Mouse (Mus musculus) embryonic facial prominence, embryonic 14.5 days (tissue): ENCODE measurements at regions not wholly inside any gene's neighbourhood (a gene's known extent, or its start where the extent isn't known, plus 50 kb on each side); places are given as distances from the start of the nearest gene placed in this dataset.

Source experiments
- ATAC-seq: fragments of 200-750 bp; cut with Nextera tagmentation; 2 replicates; pipeline ENCODE4 v1.8.0; 2017; ENCODE audit warnings: low read depth, moderate number of reproducible peaks, moderate TSS enrichment
- DNase-seq: peaks from one replicate; pipeline ENCODE4 v3.0.0-alpha.2; 2015; ENCODE audit warnings: low spot score
- H3K27ac ChIP-seq: fragments of 300-500 bp; sonication (generic); replicated peaks from 2 replicates; pipeline ENCODE4 v1.5.1; 2014; ENCODE audit warnings: low read depth, mild to moderate bottlenecking, low read length, moderate library complexity
- H3K27me3 ChIP-seq: fragments of 300-500 bp; sonication (generic); replicated peaks from 2 replicates; pipeline ENCODE4 v1.6.1; 2014; ENCODE audit warnings: low read length; ENCODE audit not compliant: control insufficient read depth, insufficient read depth
- H3K36me3 ChIP-seq: fragments of 300-500 bp; sonication (generic); 2 replicates; pipeline ENCODE4 v1.6.1; 2014; ENCODE audit warnings: low read length, mixed read lengths; ENCODE audit not compliant: control insufficient read depth, insufficient read depth
- H3K4me1 ChIP-seq: fragments of 300-500 bp; sonication (generic); 2 replicates; pipeline ENCODE4 v1.6.1; 2014; ENCODE audit warnings: antibody characterized with exemption, low read length; ENCODE audit not compliant: control insufficient read depth, insufficient read depth
- H3K4me2 ChIP-seq: fragments of 300-500 bp; sonication (generic); 2 replicates; pipeline ENCODE4 v1.6.1; 2014; ENCODE audit warnings: low read depth, mild to moderate bottlenecking, low read length, moderate library complexity, mixed read lengths
- H3K4me3 ChIP-seq: fragments of 300-500 bp; sonication (generic); 2 replicates; pipeline ENCODE4 v1.5.1; 2014; ENCODE audit warnings: low read depth, mild to moderate bottlenecking, low read length
- H3K9ac ChIP-seq: fragments of 300-500 bp; sonication (generic); 2 replicates; pipeline ENCODE4 v1.6.1; 2014; ENCODE audit warnings: low read depth, mild to moderate bottlenecking, low read length, moderate library complexity, mixed read lengths
- H3K9me3 ChIP-seq: fragments of 300-500 bp; sonication (generic); 2 replicates; pipeline ENCODE4 v1.6.1; 2016; ENCODE audit warnings: low read length; ENCODE audit not compliant: control insufficient read depth
- WGBS: fragments of 180-500 bp; shearing (Covaris S2); extraction: QIAGEN DNeasy Blood & Tissue Kit; methylation state at CpG from one replicate; pipeline ENCODE4 v1.1.7; 2014; 5-methylcytosine and 5-hydroxymethylcytosine counted together

GRCm38 (mm10) chr14:71189360-71189759 lies 589.7 kb upstream of the Fam160b2 start:
- no peak overlapping the region for H3K27ac ChIP-seq
- DNase-seq (no peak), ATAC-seq (no peak)
- H3K9me3 ChIP-seq = no peaks in the 10 kb centered on the region
- H3K4me2 ChIP-seq = no peak overlapping the region
- H3K4me3 ChIP-seq = no peak overlapping the region
- H3K9ac ChIP-seq = no peak overlapping the region
- H3K36me3 ChIP-seq = no peaks in the 10 kb centered on the region
- no peaks in the 10 kb centered on the region for H3K4me1 ChIP-seq
- 60% methylated on average over 2 of the region's 2 CpGs for WGBS
- no peaks in the 10 kb centered on the region for H3K27me3 ChIP-seq

GRCm38 (mm10) chr14:71177341-71177740 lies 577.7 kb upstream of the Fam160b2 start:
- no peaks in the 10 kb centered on the region for H3K9me3 ChIP-seq
- 0 out of 2 replicates have a peak, but pooled peaks cover 4% of the 10 kb centered on the region for H3K4me1 ChIP-seq
- ATAC-seq (no peak), DNase-seq (peak; percentile 43)
- H3K4me2 ChIP-seq = no peak overlapping the region
- no peak overlapping the region for H3K4me3 ChIP-seq
- H3K36me3 ChIP-seq = no peaks in the 10 kb centered on the region
- H3K27me3 ChIP-seq = no peaks in the 10 kb centered on the region
- H3K9ac ChIP-seq = no peak overlapping the region
- H3K27ac ChIP-seq = no peak overlapping the region
- WGBS = 61% methylated on average over 6 of the region's 6 CpGs

GRCm38 (mm10) chr14:71174175-71174574 lies 574.5 kb upstream of the Fam160b2 start:
- no peaks in the 10 kb centered on the region for H3K36me3 ChIP-seq
- no peak for DNase-seq

GRCm38 (mm10) chr14:71159556-71159955 lies 559.9 kb upstream of the Fam160b2 start:
- no peak overlapping the region for H3K4me2 ChIP-seq
- no peaks in the 10 kb centered on the region for H3K9me3 ChIP-seq
- no peaks in the 10 kb centered on the region for H3K4me1 ChIP-seq
- H3K4me3 ChIP-seq = no peak overlapping the region
- no peak overlapping the region for H3K9ac ChIP-seq
- 61% methylated on average over 2 of the region's 2 CpGs for WGBS
- H3K36me3 ChIP-seq = no peaks in the 10 kb centered on the region
- ATAC-seq (no peak), DNase-seq (peak; percentile 60)
- no peak overlapping the region for H3K27ac ChIP-seq
- H3K27me3 ChIP-seq = no peaks in the 10 kb centered on the region

More at GRCm38 (mm10) chr14:71174175-71174574, 574.5 kb upstream of the Fam160b2 start:
- Histone ChIP-seq H3K27ac (no peak overlapping the region), H3K4me2 (no peak overlapping the region), H3K27me3 (no peaks in the 10 kb centered on the region), H3K9ac (no peak overlapping the region), H3K4me3 (no peak overlapping the region), H3K4me1 (0 out of 2 replicates have a peak, but pooled peaks cover 4% of the 10 kb centered on the region), H3K9me3 (no peaks in the 10 kb centered on the region)
- WGBS = 80% methylated on average over 2 of the region's 2 CpGs
- ATAC-seq = no peak

- no peak overlapping the region for H3K4me3 ChIP-seq
- H3K27me3 ChIP-seq = no peaks in the 10 kb centered on the region
- no peak for DNase-seq
- no peak overlapping the region for H3K27ac ChIP-seq
- H3K9me3 ChIP-seq = peaks cover 3% of the 10 kb centered on the region; the same call in 1 of the 2 replicates
- H3K36me3 ChIP-seq = no peaks in the 10 kb centered on the region
- H3K9ac ChIP-seq = no peak overlapping the region
- H3K4me2 ChIP-seq = no peak overlapping the region
- ATAC-seq = no peak
- WGBS = 100% methylated on average over 1 of the region's 1 CpGs
- H3K4me1 ChIP-seq = no peaks in the 10 kb centered on the region
Measured at GRCm38 (mm10) chr14:71142465-71142864, 542.8 kb upstream of the Fam160b2 start.

GRCm38 (mm10) chr14:71129771-71130211 lies 530.2 kb upstream of the Fam160b2 start:
- H3K4me2 ChIP-seq = no peak overlapping the region
- WGBS = 70% methylated on average over 4 of the region's 4 CpGs
- ATAC-seq (peak; percentile 15; the same call in 1 of the 2 replicates), DNase-seq (peak; percentile 38)
- H3K4me1 ChIP-seq = no peaks in the 10 kb centered on the region
- H3K9ac ChIP-seq = no peak overlapping the region
- no peak overlapping the region for H3K27ac ChIP-seq
- no peak overlapping the region for H3K4me3 ChIP-seq
- no peaks in the 10 kb centered on the region for H3K27me3 ChIP-seq
- H3K36me3 ChIP-seq = no peaks in the 10 kb centered on the region
- no peaks in the 10 kb centered on the region for H3K9me3 ChIP-seq

- no peak overlapping the region for H3K27ac ChIP-seq
- no peaks in the 10 kb centered on the region for H3K36me3 ChIP-seq
- H3K27me3 ChIP-seq = no peaks in the 10 kb centered on the region
- 85% methylated on average over 3 of the region's 3 CpGs for WGBS
- H3K4me1 ChIP-seq = no peaks in the 10 kb centered on the region
- H3K9ac ChIP-seq = no peak overlapping the region
- DNase-seq = peak; percentile 28
- H3K4me3 ChIP-seq = no peak overlapping the region
- H3K4me2 ChIP-seq = no peak overlapping the region
- no peaks in the 10 kb centered on the region for H3K9me3 ChIP-seq
- ATAC-seq = no peak
Measured at GRCm38 (mm10) chr14:71128495-71128894, 528.9 kb upstream of the Fam160b2 start.

GRCm38 (mm10) chr14:71118681-71119080 lies 519.0 kb upstream of the Fam160b2 start:
- no peak for DNase-seq
- no peaks in the 10 kb centered on the region for H3K4me1 ChIP-seq
- no peak for ATAC-seq
- no peaks in the 10 kb centered on the region for H3K9me3 ChIP-seq
- no peaks in the 10 kb centered on the region for H3K27me3 ChIP-seq
- 81% methylated on average over 7 of the region's 7 CpGs for WGBS
- no peak overlapping the region for H3K27ac ChIP-seq
- H3K9ac ChIP-seq = no peak overlapping the region
- no peaks in the 10 kb centered on the region for H3K36me3 ChIP-seq
- no peak overlapping the region for H3K4me3 ChIP-seq
- H3K4me2 ChIP-seq = no peak overlapping the region

GRCm38 (mm10) chr14:71115798-71116432 lies 516.3 kb upstream of the Fam160b2 start:
- H3K27me3 ChIP-seq = no peaks in the 10 kb centered on the region
- H3K4me2 ChIP-seq = no peak overlapping the region
- ATAC-seq (no peak), DNase-seq (peak; percentile 6)
- H3K9me3 ChIP-seq = no peaks in the 10 kb centered on the region
- H3K36me3 ChIP-seq = no peaks in the 10 kb centered on the region
- no peak overlapping the region for H3K9ac ChIP-seq
- 66% methylated on average over 3 of the region's 3 CpGs for WGBS
- no peak overlapping the region for H3K4me3 ChIP-seq
- H3K4me1 ChIP-seq = no peaks in the 10 kb centered on the region
- H3K27ac ChIP-seq = no peak overlapping the region
